Mouse (Mus musculus) MEL (cell line): ENCODE data around the gene Dnaaf3. TPM values are rescaled to one million over a fixed set of nuclear protein-coding genes. Genes with fewer than 3 reads are reported as not detected.

Source experiments
- DNase-seq: peaks from one replicate; pipeline ENCODE4 v3.0.0; 2011; ENCODE audit warnings: low read depth, low spot score
- H3K27ac ChIP-seq: 2 replicates; pipeline ENCODE4 v1.5.1; 2012; ENCODE audit warnings: low read depth, mild to moderate bottlenecking, control low read depth, low read length, moderate library complexity; ENCODE audit not compliant: control insufficient read depth
- H3K27me3 ChIP-seq, 2 experiments: fragments of 150-350 bp in 1 of 2; sonication (generic) in 1 of 2; 2 replicates each; pipeline ENCODE4 v1.6.1; 2012; ENCODE audit warnings: low read length in 2 of 2, mild to moderate bottlenecking in 2 of 2, improper control_type of control experiment in 1 of 2, moderate library complexity in 1 of 2; ENCODE audit not compliant: insufficient read depth in 2 of 2, control insufficient read depth in 1 of 2
- H3K36me3 ChIP-seq, 2 experiments: 2 replicates each; pipeline ENCODE4 v1.6.1; 2012 to 2014; ENCODE audit warnings: low read length in 2 of 2, improper control_type of control experiment in 1 of 2, inconsistent platforms in 1 of 2, mild to moderate bottlenecking in 1 of 2; ENCODE audit not compliant: insufficient read depth in 2 of 2, control insufficient read depth in 1 of 2
- H3K4me1 ChIP-seq, 2 experiments: fragments of 150-350 bp in 1 of 2; sonication (generic) in 1 of 2; 2 replicates each; pipeline ENCODE4 v1.6.1; 2012; ENCODE audit warnings: low read length in 2 of 2, improper control_type of control experiment in 1 of 2, mild to moderate bottlenecking in 1 of 2; ENCODE audit not compliant: insufficient read depth in 2 of 2, control insufficient read depth in 1 of 2
- H3K4me3 ChIP-seq, 2 experiments: fragments of 150-350 bp in 1 of 2; sonication (generic) in 1 of 2; 2 replicates each; pipeline ENCODE4 v1.5.1; 2012; ENCODE audit warnings: low read depth in 2 of 2, low read length in 2 of 2, mild to moderate bottlenecking in 2 of 2, moderate library complexity in 2 of 2, control low read depth in 1 of 2, improper control_type of control experiment in 1 of 2; ENCODE audit not compliant: control insufficient read depth in 1 of 2, insufficient read depth in 1 of 2
- H3K79me2 ChIP-seq: 2 replicates; pipeline ENCODE4 v1.6.1; 2012; ENCODE audit warnings: mild to moderate bottlenecking, low read length, moderate library complexity; ENCODE audit not compliant: control insufficient read depth, poor library complexity, insufficient read depth
- H3K9ac ChIP-seq: 2 replicates; pipeline ENCODE4 v1.6.1; 2012; ENCODE audit warnings: low read depth, mild to moderate bottlenecking, control low read depth, low read length, moderate library complexity; ENCODE audit not compliant: control insufficient read depth, poor library complexity, severe bottlenecking
- H3K9me3 ChIP-seq: fragments of 150-350 bp; sonication (generic); replicated peaks from 2 replicates; pipeline ENCODE4 v1.6.1; 2012; ENCODE audit warnings: mild to moderate bottlenecking, low read length, improper control_type of control experiment, moderate library complexity; ENCODE audit not compliant: insufficient read depth
- BHLHE40 ChIP-seq: IDR thresholded peaks from 2 replicates; pipeline ENCODE4 v1.6.1; 2012; ENCODE audit warnings: low read depth, mild to moderate bottlenecking, inconsistent platforms, low read length, improper control_type of control experiment, borderline replicate concordance
- CHD2 ChIP-seq: IDR thresholded peaks from 2 replicates; pipeline ENCODE4 v1.6.1; 2011; ENCODE audit warnings: low read length, improper control_type of control experiment
- ELF1 ChIP-seq: IDR thresholded peaks from 2 replicates; pipeline ENCODE4 v1.6.1; 2014; ENCODE audit warnings: low read depth, mild to moderate bottlenecking, inconsistent platforms, low read length, improper control_type of control experiment, moderate library complexity
- EP300 ChIP-seq, 2 experiments: IDR thresholded peaks; 2 replicates each; pipeline ENCODE4 v1.6.1; 2011; ENCODE audit warnings: improper control_type of control experiment in 2 of 2, low read length in 2 of 2, low read depth in 1 of 2, mild to moderate bottlenecking in 1 of 2
- ETS1 ChIP-seq: IDR thresholded peaks from 2 replicates; pipeline ENCODE4 v1.6.1; 2012; ENCODE audit warnings: low read depth, mild to moderate bottlenecking, inconsistent platforms, low read length, improper control_type of control experiment, moderate library complexity
- GATA1 ChIP-seq: IDR thresholded peaks from 2 replicates; pipeline ENCODE4 v1.6.1; 2011; ENCODE audit warnings: low read depth, low read length, improper control_type of control experiment
- HCFC1 ChIP-seq: IDR thresholded peaks from 2 replicates; pipeline ENCODE4 v1.6.1; 2012; ENCODE audit warnings: low read depth, mild to moderate bottlenecking, inconsistent platforms, low read length, improper control_type of control experiment, moderate library complexity
- KAT2A ChIP-seq: conservative IDR thresholded peaks from 2 replicates; pipeline ENCODE4 v1.6.1; 2012; ENCODE audit warnings: low read depth, low read length, improper control_type of control experiment, inconsistent platforms
- MXI1 ChIP-seq: IDR thresholded peaks from 2 replicates; pipeline ENCODE4 v1.6.1; 2011; ENCODE audit warnings: mild to moderate bottlenecking, low read depth, low read length, improper control_type of control experiment
- MYC ChIP-seq: IDR thresholded peaks from 2 replicates; pipeline ENCODE4 v1.6.1; 2011; ENCODE audit warnings: low read depth, mild to moderate bottlenecking, low read length, improper control_type of control experiment, moderate library complexity
- POLR2A ChIP-seq, 2 experiments: IDR thresholded peaks; 2 replicates each; pipeline ENCODE4 v1.6.1; 2011 to 2012; ENCODE audit warnings: low read length in 2 of 2, mild to moderate bottlenecking in 2 of 2, control low read depth in 1 of 2, improper control_type of control experiment in 1 of 2, low read depth in 1 of 2, moderate library complexity in 1 of 2; ENCODE audit not compliant: control insufficient read depth in 1 of 2, insufficient read depth in 1 of 2, poor library complexity in 1 of 2
- RAD21 ChIP-seq: IDR thresholded peaks from 2 replicates; pipeline ENCODE4 v1.6.1; 2011; ENCODE audit warnings: mild to moderate bottlenecking, low read depth, low read length, improper control_type of control experiment
- SIN3A ChIP-seq: IDR thresholded peaks from 2 replicates; pipeline ENCODE4 v1.6.1; 2012; ENCODE audit warnings: low read length, improper control_type of control experiment, inconsistent platforms
- TAL1 ChIP-seq: IDR thresholded peaks from 2 replicates; pipeline ENCODE4 v1.6.1; 2012; ENCODE audit warnings: mild to moderate bottlenecking, inconsistent platforms, low read length, moderate library complexity, mixed read lengths
- TBP ChIP-seq: IDR thresholded peaks from 2 replicates; pipeline ENCODE4 v1.8.0; 2011; ENCODE audit warnings: low read depth, low read length, improper control_type of control experiment
- TCF12 ChIP-seq: IDR thresholded peaks from 2 replicates; pipeline ENCODE4 v1.6.1; 2014; ENCODE audit warnings: low read depth, mild to moderate bottlenecking, inconsistent platforms, low read length, improper control_type of control experiment, moderate library complexity
- USF2 ChIP-seq, 2 experiments: IDR thresholded peaks; 2 replicates each; pipeline ENCODE4 v1.6.1; 2011 to 2012; ENCODE audit warnings: improper control_type of control experiment in 2 of 2, low read length in 2 of 2, borderline replicate concordance in 1 of 2, inconsistent platforms in 1 of 2, low read depth in 1 of 2, mild to moderate bottlenecking in 1 of 2; ENCODE audit not compliant: insufficient read depth in 1 of 2
- ZKSCAN1 ChIP-seq: IDR thresholded peaks from 2 replicates; pipeline ENCODE4 v1.6.1; 2012; ENCODE audit warnings: low read depth, mild to moderate bottlenecking, inconsistent platforms, low read length, improper control_type of control experiment, moderate library complexity
- ZNF384 ChIP-seq: IDR thresholded peaks from 2 replicates; pipeline ENCODE4 v1.6.1; 2012; ENCODE audit warnings: low read depth, mild to moderate bottlenecking, inconsistent platforms, low read length, improper control_type of control experiment
- polyA plus RNA-seq, 2 experiments: library from polyadenylated mRNA; stranded (reverse) in 1 of 2; unstranded in 1 of 2; fragments of >175 nt in 1 of 2; fragments of >200 nt in 1 of 2; gene quantifications; 2 replicates each; pipeline versions ENCODE4 v1.2.1 to v1.2.4; 2012; ENCODE audit warnings: low replicate concordance in 2 of 2, low read depth in 1 of 2; ENCODE audit not compliant: insufficient read length in 2 of 2, insufficient read depth in 1 of 2, missing spikeins in 1 of 2
- total RNA-seq: library from RNA; depleted of rRNA; stranded (reverse); fragments of 300-350 nt; gene quantifications from 2 replicates; pipeline ENCODE4 v1.2.3, GENCODE M21; 2012

The Dnaaf3 gene
- total and polyA plus RNA-seq, 3 experiments: 0.73 to 2.9 TPM; not detected in 1

DNA sequence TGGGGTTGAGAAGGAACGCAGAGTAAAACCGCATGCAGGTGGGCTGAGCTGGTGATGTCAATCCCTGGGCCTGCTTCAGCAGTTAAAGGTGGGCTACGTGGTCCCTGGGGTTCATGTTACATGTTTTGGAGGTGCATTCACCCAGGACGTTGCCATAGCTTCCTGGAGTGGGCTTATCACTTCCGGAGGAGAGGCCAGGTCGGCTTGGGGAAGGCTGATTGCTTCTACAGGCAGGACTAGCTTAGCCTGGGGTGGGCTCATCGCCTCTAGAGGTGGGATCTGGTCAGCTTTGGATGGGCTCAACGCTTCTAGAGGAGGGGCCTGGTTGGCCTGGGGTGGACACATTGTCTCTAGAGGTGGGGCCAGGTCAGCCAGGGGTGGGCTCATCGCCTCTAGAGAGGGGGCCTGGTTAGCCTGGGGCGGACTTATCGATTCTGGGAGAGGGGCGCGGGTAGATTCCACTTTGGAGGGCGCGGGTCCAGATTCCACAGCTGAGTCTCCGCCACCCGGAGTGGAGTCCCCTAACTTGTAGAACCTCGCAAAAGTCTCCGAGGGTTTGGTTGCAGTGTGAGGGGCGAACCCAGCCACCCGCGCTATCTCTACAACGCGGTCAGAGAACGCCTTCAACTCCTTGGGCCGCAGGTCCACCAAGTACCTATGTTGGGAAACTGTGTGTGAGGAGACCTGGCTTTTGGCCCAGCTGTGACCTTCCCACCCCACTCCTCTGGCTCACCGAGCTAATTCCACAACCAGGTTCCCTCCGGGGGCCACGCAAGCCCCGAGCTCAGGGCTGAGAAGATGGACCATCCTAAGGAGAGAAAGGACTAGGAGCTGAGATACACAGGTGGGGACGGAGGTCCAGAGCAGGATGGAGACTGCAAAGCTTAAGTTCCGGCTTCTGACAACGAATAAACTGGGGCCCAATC, 8.8 kb downstream of the Dnaaf3 start:
- no peaks in the 10 kb centered on the region for H3K9me3 ChIP-seq
- DNase-seq: peak; percentile 82
- peak overlapping the region; percentile 88 for H3K27ac ChIP-seq
- TF ChIP-seq MXI1 (peak; percentile 44; the same call in 1 of the 2 replicates), GATA1 (peak; percentile 56; the same call in 1 of the 2 replicates), POLR2A (IDR thresholded peaks at IDR 0.05; ENCODE audit: control insufficient read depth in 1 of 2, insufficient read depth in 1 of 2, low read depth in 1 of 2, low read length in 2 of 2, poor library complexity in 1 of 2) (peak in 1 of 2 experiments; percentile 62; a peak in 2 of 4 replicates), ZNF384 (no peak), TAL1 (peak; percentile 65), CHD2 (no peak), EP300 (IDR thresholded peaks at IDR 0.05; ENCODE audit: low read depth in 1 of 2, low read length in 2 of 2) (peak in 1 of 2 experiments; percentile 51; a peak in 2 of 4 replicates), HCFC1 (peak; percentile 76), TCF12 (peak; percentile 41; the same call in 1 of the 2 replicates), ETS1 (peak; percentile 46; the same call in 1 of the 2 replicates), MYC (0 out of 2 replicates have a peak, but pooled peaks have one; percentile 45), TBP (0 out of 2 replicates have a peak, but pooled peaks have one; percentile 36), BHLHE40 (no peak), SIN3A (peak; percentile 49; the same call in 1 of the 2 replicates), ZKSCAN1 (no peak), USF2 (IDR thresholded peaks at IDR 0.05; ENCODE audit: borderline replicate concordance in 1 of 2, insufficient read depth in 1 of 2, low read depth in 1 of 2, low read length in 2 of 2) (no peak), RAD21 (no peak), ELF1 (0 out of 2 replicates have a peak, but pooled peaks have one; percentile 25), KAT2A (no peak)
- TF ChIP-seq, all 39 proteins: peak for 12
- Histone ChIP-seq H3K36me3 (peaks cover 0 to 11% of the 10 kb centered on the region in 2 experiments; a peak in 2 of 4 replicates), H3K4me1 (peaks cover 2 to 23% of the 10 kb centered on the region in 2 experiments; a peak in 3 of 4 replicates), H3K79me2 (peaks cover 12% of the 10 kb centered on the region), H3K4me3 (peak overlapping the region; percentile 72 to 76), H3K9ac (peak overlapping the region; percentile 73), H3K27me3 (no peaks in the 10 kb centered on the region)
